Mouse (Mus musculus): ENCODE results near the gene Ptov1. TPM values are rescaled to one million over a fixed set of nuclear protein-coding genes. Genes with fewer than 3 reads are reported as not detected.
"Not testable (repeated sequence)": the region's sequence is repeated elsewhere in the genome, so short reads cannot be mapped to it uniquely, and the experiment has no call there.

Gene Ptov1
- polyA plus RNA-seq, 1 experiment from 2014 or later, result 310 TPM

DNA sequence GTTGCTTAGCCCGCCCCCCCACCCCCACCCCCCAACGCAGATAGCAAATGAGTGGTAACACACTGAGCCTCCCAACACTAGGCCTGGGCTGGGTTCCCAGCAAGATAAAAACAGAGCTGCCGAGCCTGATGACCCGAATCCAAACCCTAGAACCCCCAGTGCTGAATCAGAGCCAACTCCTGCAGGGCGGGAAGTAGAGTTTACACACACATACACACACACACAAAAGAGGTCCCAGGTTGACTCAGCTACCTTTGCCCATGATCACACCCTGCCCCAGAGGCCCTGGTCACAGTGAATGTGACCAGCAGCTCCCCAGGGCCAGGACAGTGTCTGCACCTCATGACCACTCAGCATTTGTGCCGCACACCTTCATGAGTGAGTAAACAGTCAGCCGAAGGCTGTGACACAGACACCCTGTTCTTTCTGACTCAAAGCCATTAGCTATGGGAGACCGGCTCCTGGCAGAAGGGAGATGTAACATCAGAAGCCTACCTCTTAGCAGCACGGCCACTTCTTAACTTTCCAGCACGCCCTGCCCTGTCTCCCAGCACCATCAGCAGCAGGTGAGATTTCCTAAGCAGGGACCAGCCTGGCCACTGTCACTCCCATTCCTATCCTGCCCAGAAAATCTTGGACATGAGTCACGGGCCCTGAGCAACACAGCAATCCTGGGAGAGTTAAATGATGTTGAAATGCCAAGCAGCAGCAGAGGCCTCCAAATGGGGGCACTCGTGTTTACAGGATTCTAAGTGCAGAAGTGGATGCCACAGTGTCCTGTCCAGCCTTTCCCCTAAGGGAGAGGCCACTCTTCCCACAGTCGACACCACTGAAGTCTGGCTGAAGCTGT, 18.9 kb upstream of the Ptov1 start:
- peak; percentile 28; the same call in 1 of the 2 replicates for ATAC-seq (ENCODE audit: insufficient number of reproducible peaks, insufficient read depth, low FRiP score, low read depth)
- no peak overlapping the region for H3K4me3 ChIP-seq (ENCODE audit: control insufficient read depth in 1 of 2, insufficient read depth in 1 of 2, low read depth in 1 of 2, low read length in 2 of 2)
- no peak overlapping the region for H3K4me2 ChIP-seq (ENCODE audit: low read length)
- peak overlapping the region; percentile 47 for H3K9ac ChIP-seq (ENCODE audit: low read length)
- H3K27me3 ChIP-seq (ENCODE audit: control insufficient read depth, insufficient read depth, low read length), result no peaks in the 10 kb centered on the region
- 65% methylated on average over 13 of the region's 13 CpGs for WGBS
- H3K36me3 ChIP-seq (ENCODE audit: control insufficient read depth, insufficient read depth, low read length), result peaks cover 61% of the 10 kb centered on the region
- H3K4me1 ChIP-seq (ENCODE audit: control insufficient read depth in 2 of 2, insufficient read depth in 2 of 2, low read length in 2 of 2), result peaks cover 22 to 39% of the 10 kb centered on the region in 2 experiments
- H3K9me3 ChIP-seq (ENCODE audit: control insufficient read depth, low read length), result no peaks in the 10 kb centered on the region
- peak overlapping the region; percentile 46 to 75 for H3K27ac ChIP-seq (replicated peaks in 1 of 2; ENCODE audit: control insufficient read depth in 1 of 2, insufficient read depth in 1 of 2, low read depth in 2 of 2, low read length in 2 of 2)

- no peak for ATAC-seq (ENCODE audit: insufficient number of reproducible peaks, insufficient read depth, low FRiP score, low read depth)
- Histone ChIP-seq H3K9me3 (ENCODE audit: control insufficient read depth, low read length) (no peaks in the 10 kb centered on the region), H3K4me2 (ENCODE audit: low read length) (no peak overlapping the region), H3K9ac (ENCODE audit: low read length) (no peak overlapping the region), H3K4me3 (ENCODE audit: control insufficient read depth in 1 of 2, insufficient read depth in 1 of 2, low read depth in 1 of 2, low read length in 2 of 2) (no peak overlapping the region), H3K36me3 (ENCODE audit: control insufficient read depth, insufficient read depth, low read length) (peaks cover 76% of the 10 kb centered on the region), H3K27me3 (ENCODE audit: control insufficient read depth, insufficient read depth, low read length) (no peaks in the 10 kb centered on the region), H3K4me1 (ENCODE audit: control insufficient read depth in 2 of 2, insufficient read depth in 2 of 2, low read length in 2 of 2) (peaks cover 20 to 37% of the 10 kb centered on the region in 2 experiments), H3K27ac (replicated peaks in 1 of 2; ENCODE audit: control insufficient read depth in 1 of 2, insufficient read depth in 1 of 2, low read depth in 2 of 2, low read length in 2 of 2) (no peak overlapping the region)
- 86% methylated on average over 7 of the region's 7 CpGs for WGBS
Observed at GRCm38 (mm10) chr7:44886964-44887363, 17.4 kb upstream of the Ptov1 start.

GRCm38 (mm10) chr7:44884637-44885036, 15.0 kb upstream of the Ptov1 start:
- no peak overlapping the region for H3K9ac ChIP-seq (ENCODE audit: low read length)
- no peak overlapping the region for H3K27ac ChIP-seq (replicated peaks in 1 of 2; ENCODE audit: control insufficient read depth in 1 of 2, insufficient read depth in 1 of 2, low read depth in 2 of 2, low read length in 2 of 2)
- no peaks in the 10 kb centered on the region for H3K9me3 ChIP-seq (ENCODE audit: control insufficient read depth, low read length)
- peaks cover 12 to 22% of the 10 kb centered on the region in 2 experiments for H3K4me1 ChIP-seq (ENCODE audit: control insufficient read depth in 2 of 2, insufficient read depth in 2 of 2, low read length in 2 of 2)
- peaks cover 89% of the 10 kb centered on the region for H3K36me3 ChIP-seq (ENCODE audit: control insufficient read depth, insufficient read depth, low read length)
- ATAC-seq (ENCODE audit: insufficient number of reproducible peaks, insufficient read depth, low FRiP score, low read depth), result no peak
- H3K27me3 ChIP-seq (ENCODE audit: control insufficient read depth, insufficient read depth, low read length), result no peaks in the 10 kb centered on the region
- H3K4me3 ChIP-seq (ENCODE audit: control insufficient read depth in 1 of 2, insufficient read depth in 1 of 2, low read depth in 1 of 2, low read length in 2 of 2), result no peak overlapping the region
- H3K4me2 ChIP-seq (ENCODE audit: low read length), result no peak overlapping the region
- WGBS, result 100% methylated on average over 5 of the region's 5 CpGs

DNA sequence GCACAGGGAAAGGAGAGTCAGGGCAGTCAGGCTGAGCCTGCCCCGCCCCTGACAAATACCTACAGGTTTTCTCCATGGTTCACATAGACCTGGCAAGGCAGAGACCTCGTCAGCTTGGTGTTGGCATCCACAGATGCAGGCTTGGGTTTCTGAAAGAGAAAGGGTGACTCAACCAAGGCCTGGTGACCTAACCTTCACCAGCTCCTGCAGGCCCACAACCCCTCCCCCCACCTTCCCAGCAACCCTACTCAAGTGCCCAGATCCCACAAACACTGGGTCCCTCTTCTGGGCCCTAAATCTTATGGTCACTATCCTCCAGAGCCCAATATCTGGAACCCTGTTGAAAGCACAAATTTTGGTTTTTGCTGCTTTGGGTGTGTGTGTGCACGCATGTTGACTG, 13.4 kb upstream of the Ptov1 start:
- Histone ChIP-seq H3K9me3 (ENCODE audit: control insufficient read depth, low read length) (no peaks in the 10 kb centered on the region), H3K27me3 (ENCODE audit: control insufficient read depth, insufficient read depth, low read length) (no peaks in the 10 kb centered on the region), H3K9ac (ENCODE audit: low read length) (no peak overlapping the region), H3K4me3 (ENCODE audit: control insufficient read depth in 1 of 2, insufficient read depth in 1 of 2, low read depth in 1 of 2, low read length in 2 of 2) (no peak overlapping the region), H3K36me3 (ENCODE audit: control insufficient read depth, insufficient read depth, low read length) (peaks cover 93% of the 10 kb centered on the region), H3K27ac (replicated peaks in 1 of 2; ENCODE audit: control insufficient read depth in 1 of 2, insufficient read depth in 1 of 2, low read depth in 2 of 2, low read length in 2 of 2) (no peak overlapping the region), H3K4me1 (ENCODE audit: control insufficient read depth in 2 of 2, insufficient read depth in 2 of 2, low read length in 2 of 2) (peaks cover 11 to 13% of the 10 kb centered on the region in 2 experiments), H3K4me2 (ENCODE audit: low read length) (no peak overlapping the region)
- ATAC-seq (ENCODE audit: insufficient number of reproducible peaks, insufficient read depth, low FRiP score, low read depth), result no peak
- WGBS, result 89% methylated on average over 3 of the region's 3 CpGs

DNA sequence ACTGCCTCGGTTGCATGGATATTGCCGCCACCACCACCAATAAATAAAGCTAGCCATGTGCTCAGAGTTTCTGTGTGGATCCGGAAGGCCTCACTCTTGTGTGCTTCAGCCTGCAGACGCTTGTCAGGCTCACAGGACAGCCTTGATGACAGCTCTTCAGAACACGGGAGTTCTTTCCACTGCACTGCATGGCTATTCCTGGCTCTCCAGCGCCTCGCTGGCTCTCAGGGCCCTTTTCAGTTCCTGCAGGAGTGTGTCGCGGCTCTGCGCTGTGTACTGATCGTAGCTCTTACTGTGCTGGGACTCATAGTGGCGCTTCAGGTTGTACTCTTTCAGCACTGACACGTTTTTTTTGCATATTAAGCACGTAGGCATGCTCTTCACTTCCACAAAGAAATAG, 8.2 kb upstream of the Ptov1 start:
- H3K36me3 ChIP-seq (ENCODE audit: control insufficient read depth, insufficient read depth, low read length), result peaks cover 71% of the 10 kb centered on the region
- H3K4me3 ChIP-seq (ENCODE audit: control insufficient read depth in 1 of 2, insufficient read depth in 1 of 2, low read depth in 1 of 2, low read length in 2 of 2), result no peak overlapping the region
- 0 out of 2 replicates have a peak overlapping the region, but pooled peaks have one; percentile 27 for H3K9ac ChIP-seq (ENCODE audit: low read length)
- ATAC-seq (ENCODE audit: insufficient number of reproducible peaks, insufficient read depth, low FRiP score, low read depth), result peak; percentile 54
- H3K27me3 ChIP-seq (ENCODE audit: control insufficient read depth, insufficient read depth, low read length), result no peaks in the 10 kb centered on the region
- no peak overlapping the region for H3K4me2 ChIP-seq (ENCODE audit: low read length)
- H3K4me1 ChIP-seq (ENCODE audit: control insufficient read depth in 2 of 2, insufficient read depth in 2 of 2, low read length in 2 of 2), result peaks cover 20 to 24% of the 10 kb centered on the region in 2 experiments
- H3K27ac ChIP-seq (replicated peaks in 1 of 2; ENCODE audit: control insufficient read depth in 1 of 2, insufficient read depth in 1 of 2, low read depth in 2 of 2, low read length in 2 of 2), result peak overlapping the region; percentile 60 to 87
- WGBS, result 37% methylated on average over 14 of the region's 14 CpGs
- H3K9me3 ChIP-seq (ENCODE audit: control insufficient read depth, low read length), result no peaks in the 10 kb centered on the region

- H3K36me3 ChIP-seq (ENCODE audit: control insufficient read depth, insufficient read depth, low read length), result peaks cover 16% of the 10 kb centered on the region
- H3K9ac ChIP-seq (ENCODE audit: low read length); H3K4me2 ChIP-seq (ENCODE audit: low read length); H3K9me3 ChIP-seq (ENCODE audit: control insufficient read depth, low read length); H3K27me3 ChIP-seq (ENCODE audit: control insufficient read depth, insufficient read depth, low read length); H3K27ac ChIP-seq (replicated peaks in 1 of 2; ENCODE audit: control insufficient read depth in 1 of 2, insufficient read depth in 1 of 2, low read depth in 2 of 2, low read length in 2 of 2); ATAC-seq (ENCODE audit: insufficient number of reproducible peaks, insufficient read depth, low FRiP score, low read depth); H3K4me3 ChIP-seq (ENCODE audit: control insufficient read depth in 1 of 2, insufficient read depth in 1 of 2, low read depth in 1 of 2, low read length in 2 of 2): not testable (repeated sequence)
- 88% methylated on average over 2 of the region's 2 CpGs for WGBS
- H3K4me1 ChIP-seq (ENCODE audit: control insufficient read depth in 2 of 2, insufficient read depth in 2 of 2, low read length in 2 of 2), result peaks cover 23 to 40% of the 10 kb centered on the region in 2 experiments
Observed at GRCm38 (mm10) chr7:44871774-44872173, 2.2 kb upstream of the Ptov1 start.

DNA sequence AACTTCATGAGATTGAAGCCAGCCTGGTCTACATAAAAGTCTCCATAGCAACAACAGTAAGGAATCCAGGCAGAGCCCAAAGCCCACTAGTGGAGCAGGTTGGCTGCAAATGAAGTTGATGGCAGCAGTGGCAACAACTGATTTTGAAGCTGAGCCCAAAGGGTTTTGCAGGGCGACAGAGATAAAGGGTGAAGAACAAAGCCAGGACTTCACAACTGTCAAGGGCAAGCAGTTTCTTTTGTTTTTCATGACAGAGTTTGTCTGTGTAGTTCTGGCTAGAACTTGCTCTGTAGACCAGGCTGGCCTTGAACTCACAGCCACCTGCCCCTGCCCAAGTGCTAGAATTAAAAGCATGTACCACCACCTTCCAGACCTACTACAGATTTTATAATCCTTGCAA, 1.6 kb upstream of the Ptov1 start:
- no peak overlapping the region for H3K4me2 ChIP-seq (ENCODE audit: low read length)
- 71% methylated on average over 1 of the region's 1 CpGs for whole genome bisulfite sequencing
- no peak overlapping the region for H3K4me3 ChIP-seq (ENCODE audit: control insufficient read depth in 1 of 2, insufficient read depth in 1 of 2, low read depth in 1 of 2, low read length in 2 of 2)
- no peaks in the 10 kb centered on the region for H3K9me3 ChIP-seq (ENCODE audit: control insufficient read depth, low read length)
- H3K9ac ChIP-seq (ENCODE audit: low read length), result no peak overlapping the region
- no peak overlapping the region for H3K27ac ChIP-seq (replicated peaks in 1 of 2; ENCODE audit: control insufficient read depth in 1 of 2, insufficient read depth in 1 of 2, low read depth in 2 of 2, low read length in 2 of 2)
- H3K4me1 ChIP-seq (ENCODE audit: control insufficient read depth in 2 of 2, insufficient read depth in 2 of 2, low read length in 2 of 2), result peaks cover 28 to 46% of the 10 kb centered on the region in 2 experiments
- H3K27me3 ChIP-seq (ENCODE audit: control insufficient read depth, insufficient read depth, low read length), result no peaks in the 10 kb centered on the region
- ATAC-seq (ENCODE audit: insufficient number of reproducible peaks, insufficient read depth, low FRiP score, low read depth), result no peak
- peaks cover 10% of the 10 kb centered on the region; the same call in 1 of the 2 replicates for H3K36me3 ChIP-seq (ENCODE audit: control insufficient read depth, insufficient read depth, low read length)

Measured in heart, embryonic 14.5 days (tissue).